Mouse (Mus musculus) stomach, postnatal 0 days (tissue): Measurements from ENCODE around the gene Pip5k1b.

ENCODE experiments used
- CTCF ChIP-seq: IDR thresholded peaks from 2 replicates; pipeline ENCODE4 v1.5.1; 2016; ENCODE audit warnings: antibody characterized with exemption, low read depth, mild to moderate bottlenecking, moderate library complexity
- EP300 ChIP-seq: optimal IDR thresholded peaks from 2 replicates; pipeline ENCODE3; 2016; ENCODE audit warnings: antibody characterized with exemption

- no peak for TF ChIP-seq EP300
- TF ChIP-seq CTCF = no peak
Observed at GRCm38 (mm10) chr19:24528129-24528730, 27.4 kb downstream of the Pip5k1b start.
